Mouse (Mus musculus) kidney, postnatal 10 days (tissue): ENCODE data around the gene 2410015M20Rik.
"Not testable (repeated sequence)": the region's sequence is repeated elsewhere in the genome, so short reads cannot be mapped to it uniquely, and the experiment has no call there.

Experiments used
- DNase-seq: peaks from one replicate; pipeline ENCODE4 v3.0.0; 2021; ENCODE audit warnings: mixed read lengths

2410015M20Rik gene

GRCm38 (mm10) chr17:56613236-56613844 is 3.8 kb upstream of the 2410015M20Rik start, which contains the start of gene Rpl36:
Rpl36 (plus strand) TSS chr17:56613416.
- DNase-seq, result peak; percentile 98

- not testable (repeated sequence) for DNase-seq
These were observed 3.0 kb upstream of the 2410015M20Rik start for GRCm38 (mm10) chr17:56612565-56612939.

GRCm38 (mm10) chr17:56611861-56612564 is 2.4 kb upstream of the 2410015M20Rik start:
- peak; percentile 71 for DNase-seq

GRCm38 (mm10) chr17:56611323-56611722 is 1.8 kb upstream of the 2410015M20Rik start:
- no peak for DNase-seq

GRCm38 (mm10) chr17:56608699-56609098 is 872 bp downstream of the 2410015M20Rik start:
- no peak for DNase-seq

GRCm38 (mm10) chr17:56607521-56608062 is 2.0 kb downstream of the 2410015M20Rik start:
- no peak for DNase-seq

GRCm38 (mm10) chr17:56605431-56605830 is 4.1 kb downstream of the 2410015M20Rik start:
- no peak for DNase-seq

- no peak for DNase-seq
These were observed 5.1 kb downstream of the 2410015M20Rik start for GRCm38 (mm10) chr17:56604422-56604821.

GRCm38 (mm10) chr17:56604070-56604380 is 5.5 kb downstream of the 2410015M20Rik start:
- DNase-seq, result no peak

- no peak for DNase-seq
These were observed 6.1 kb downstream of the 2410015M20Rik start for GRCm38 (mm10) chr17:56603186-56604069.

GRCm38 (mm10) chr17:56593527-56594271 is 15.9 kb downstream of the 2410015M20Rik start:
- peak; percentile 71 for DNase-seq

GRCm38 (mm10) chr17:56592553-56592952 is 17.0 kb downstream of the 2410015M20Rik start:
- no peak for DNase-seq

GRCm38 (mm10) chr17:56588921-56589320 is 20.6 kb downstream of the 2410015M20Rik start:
- no peak for DNase-seq

GRCm38 (mm10) chr17:56587773-56588172 is 21.8 kb downstream of the 2410015M20Rik start:
- no peak for DNase-seq

- peak; percentile 70 for DNase-seq
These were observed 24.3 kb downstream of the 2410015M20Rik start for GRCm38 (mm10) chr17:56585171-56585821.

- peak; percentile 99 for DNase-seq
These were observed 25.1 kb downstream of the 2410015M20Rik start, which contains the start of the genes Safb2 and Safb for GRCm38 (mm10) chr17:56584257-56585130. Safb2 (minus strand) TSS chr17:56584585. Safb (plus strand) TSS chr17:56584825.

- peak; percentile 63 for DNase-seq
These were observed 25.8 kb downstream of the 2410015M20Rik start for GRCm38 (mm10) chr17:56583611-56584256.

GRCm38 (mm10) chr17:56583071-56583470 is 26.5 kb downstream of the 2410015M20Rik start:
- no peak for DNase-seq

GRCm38 (mm10) chr17:56572939-56573338 is 36.6 kb downstream of the 2410015M20Rik start:
- DNase-seq, result no peak

- peak; percentile 59 for DNase-seq
These were observed 37.4 kb downstream of the 2410015M20Rik start for GRCm38 (mm10) chr17:56572154-56572553.
